Mouse (Mus musculus) lung, adult 10 weeks (tissue): ENCODE data around the gene Dcdc2c. TPM values are rescaled to one million over a fixed set of nuclear protein-coding genes. Genes with fewer than 3 reads are reported as not detected.

Experiments used
- polyA plus RNA-seq: library from polyadenylated mRNA; stranded (reverse); fragments of 350-450 nt; fragmentation: Illumina TruSeq; extraction: RNeasy Lipid Tissue Mini Kit (QIAGEN cat#74804); gene quantifications from one replicate; pipeline ENCODE4 v1.2.3, GENCODE M21; 2014; ENCODE audit warnings: low read depth, low replicate concordance; ENCODE audit not compliant: insufficient read depth

The Dcdc2c gene
- not detected for polyA plus RNA-seq

GRCm38 (mm10) chr12:28552299-28552698 is at the start of gene Dcdc2c:
Dcdc2c (minus strand) TSS chr12:28552399.

GRCm38 (mm10) chr12:28582423-28582822 is 30.2 kb upstream of the Dcdc2c start, which contains the start of gene Allc:
Allc (minus strand) TSS chr12:28582523.

Other genes with a start within 250 kb of the Dcdc2c start
- gene Allc, start 30.1 kb upstream of the Dcdc2c start, polyA plus RNA-seq = not detected
- gene Colec11, start 71.0 kb upstream of the Dcdc2c start, polyA plus RNA-seq = 1.2 TPM
- gene Rps7, start 83.6 kb upstream of the Dcdc2c start, polyA plus RNA-seq = 1,297 TPM
- gene Rnaseh1, start 97.2 kb upstream of the Dcdc2c start, polyA plus RNA-seq = 15.6 TPM
- gene Adi1, start 122.8 kb upstream of the Dcdc2c start, polyA plus RNA-seq = 37.8 TPM
- gene Trappc12, start 198.1 kb upstream of the Dcdc2c start, polyA plus RNA-seq = 10.5 TPM
- gene Eipr1, start 199.4 kb upstream of the Dcdc2c start, polyA plus RNA-seq = 13.8 TPM